Comparison of ENCODE assay signal across 20 mouse cellular contexts in the genomic region with DNA sequence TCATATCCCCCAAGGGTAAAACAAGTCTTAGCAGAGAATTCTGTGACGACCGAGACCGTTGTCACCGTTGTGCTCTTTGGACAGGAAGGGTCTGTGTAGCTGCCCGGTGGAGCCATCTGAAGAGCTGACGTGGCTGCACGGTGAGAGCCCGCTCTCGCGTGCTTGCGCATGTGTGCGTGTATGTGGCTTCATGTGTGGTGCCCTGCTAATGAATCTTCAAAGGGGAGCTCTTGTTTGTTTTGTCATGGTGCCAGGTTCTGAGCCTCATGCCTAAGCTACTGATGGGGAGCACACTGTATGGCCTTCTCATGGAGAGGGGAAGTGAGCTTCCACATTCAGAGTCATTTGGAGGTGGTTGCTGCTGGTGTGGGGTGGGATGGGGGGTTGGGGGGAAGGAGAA.
DNase-seq lines count a peak whose midpoint lies in the region; ATAC-seq and TF ChIP-seq lines count a peak whose summit lies in the region.
"Had no signal": no experiment of that assay in that cellular context is flagged by ENCODE, and none has a peak within 500 bp of the region (broad histone marks: within the 10 kb centered on the region; RNA-seq: fewer than 3 reads in every experiment).

No protein-coding gene starts in this region.

- ATAC-seq in heart, embryonic 11.5 days (replicated peaks; ENCODE audit: insufficient number of reproducible peaks, low FRiP score, low TSS enrichment) = 0 out of 2 replicates have a peak, but pooled peaks have one; percentile 8
- peak; percentile 59; the same call in 1 of the 2 replicates for ATAC-seq in lung, embryonic 16.5 days (ENCODE audit: low read depth)
- peak; percentile 30; the same call in 1 of the 2 replicates for ATAC-seq in liver, embryonic 16.5 days (ENCODE audit: low read depth)
- ATAC-seq: activated CD4-positive, CD25-positive, alpha-beta regulatory T cell, adult 4 months; midbrain, embryonic 16.5 days had no signal

- H3K4me2 ChIP-seq in heart, embryonic 11.5 days = no peak overlapping the region
- no peak overlapping the region for H3K4me2 ChIP-seq in lung, embryonic 16.5 days (ENCODE audit: low read depth, low read length)
- no peak overlapping the region for H3K4me2 ChIP-seq in liver, embryonic 16.5 days (ENCODE audit: low read depth, low read length)
- H3K4me2 ChIP-seq: heart, embryonic 15.5 days; neural tube, embryonic 15.5 days had no signal

- no peaks in the 10 kb centered on the region for H3K27me3 ChIP-seq in heart, embryonic 11.5 days (ENCODE audit: control insufficient read depth, insufficient read depth, low read length)
- H3K27me3 ChIP-seq in lung, embryonic 16.5 days (ENCODE audit: control insufficient read depth, insufficient read depth, low read depth, low read length) = no peaks in the 10 kb centered on the region
- no peaks in the 10 kb centered on the region for H3K27me3 ChIP-seq in liver, embryonic 16.5 days (ENCODE audit: control insufficient read depth, insufficient read depth, low read depth, low read length)
- H3K27me3 ChIP-seq: heart, embryonic 15.5 days; neural tube, embryonic 15.5 days had no signal

- H3K9ac ChIP-seq in heart, embryonic 11.5 days (ENCODE audit: low read depth, low read length) = no peak overlapping the region
- no peak overlapping the region for H3K9ac ChIP-seq in lung, embryonic 16.5 days (ENCODE audit: low read length)
- no peak overlapping the region for H3K9ac ChIP-seq in liver, embryonic 16.5 days (ENCODE audit: low read depth, low read length)
- H3K9ac ChIP-seq: heart, embryonic 15.5 days; neural tube, embryonic 15.5 days had no signal

- peaks cover 17% of the 10 kb centered on the region for H3K4me1 ChIP-seq in heart, embryonic 11.5 days (ENCODE audit: control insufficient read depth, insufficient read depth, low read length)
- H3K4me1 ChIP-seq in lung, embryonic 16.5 days (replicated peaks; ENCODE audit: control insufficient read depth, insufficient read depth, low read length) = peaks cover 30% of the 10 kb centered on the region
- no peaks in the 10 kb centered on the region; the same call in 1 of the 2 replicates for H3K4me1 ChIP-seq in lung, adult 2 months (ENCODE audit: control insufficient read depth, insufficient read depth, low read length)
- H3K4me1 ChIP-seq in liver, embryonic 16.5 days (ENCODE audit: control insufficient read depth, low read depth, low read length) = no peaks in the 10 kb centered on the region

- H3K27ac ChIP-seq in heart, embryonic 11.5 days (ENCODE audit: low read depth, low read length) = no peak overlapping the region
- peak overlapping the region; percentile 20; the same call in 1 of the 2 replicates for H3K27ac ChIP-seq in lung, embryonic 16.5 days (ENCODE audit: low read length)
- no peak overlapping the region for H3K27ac ChIP-seq in liver, embryonic 16.5 days (ENCODE audit: low read length)
- H3K27ac ChIP-seq: heart, embryonic 15.5 days; layer of hippocampus, adult 2 months; neural tube, embryonic 15.5 days had no signal

- no peak overlapping the region for H3K4me3 ChIP-seq in heart, embryonic 11.5 days (ENCODE audit: low read depth, low read length)
- H3K4me3 ChIP-seq in lung, embryonic 16.5 days (ENCODE audit: low read length) = no peak overlapping the region
- H3K4me3 ChIP-seq in lung, adult 2 months (replicated peaks; ENCODE audit: extremely low read depth, low read depth, low read length) = no peak overlapping the region
- no peak overlapping the region for H3K4me3 ChIP-seq in liver, embryonic 16.5 days (ENCODE audit: low read depth, low read length)
- H3K4me3 ChIP-seq: heart, embryonic 15.5 days; layer of hippocampus, adult 2 months; neural tube, embryonic 15.5 days had no signal

- H3K9me3 ChIP-seq in heart, embryonic 11.5 days (replicated peaks; ENCODE audit: control insufficient read depth, low read length) = no peaks in the 10 kb centered on the region
- H3K9me3 ChIP-seq in lung, embryonic 16.5 days (ENCODE audit: control insufficient read depth, low read length) = no peaks in the 10 kb centered on the region
- no peaks in the 10 kb centered on the region for H3K9me3 ChIP-seq in liver, embryonic 16.5 days (replicated peaks; ENCODE audit: control insufficient read depth, low read length)
- H3K9me3 ChIP-seq: heart, embryonic 15.5 days; neural tube, embryonic 15.5 days had no signal

- H3K36me3 ChIP-seq in heart, embryonic 11.5 days (ENCODE audit: control insufficient read depth, insufficient read depth, low read length) = no peaks in the 10 kb centered on the region
- no peaks in the 10 kb centered on the region for H3K36me3 ChIP-seq in lung, embryonic 16.5 days (ENCODE audit: control insufficient read depth, insufficient read depth, low read length)
- no peaks in the 10 kb centered on the region for H3K36me3 ChIP-seq in liver, embryonic 16.5 days (ENCODE audit: control insufficient read depth, insufficient read depth)
- H3K36me3 ChIP-seq: heart, embryonic 15.5 days; neural tube, embryonic 15.5 days had no signal

- TF ChIP-seq POLR2A in lung, adult 2 months (IDR thresholded peaks at IDR 0.05; ENCODE audit: borderline replicate concordance, extremely low read depth, low read depth, low read length) = no peak

- WGBS in heart, embryonic 11.5 days (ENCODE audit: insufficient replicate concordance) = 82% methylated on average over 12 of the region's 12 CpGs
- 52% methylated on average over 12 of the region's 12 CpGs for WGBS in lung, embryonic 16.5 days
- 72% methylated on average over 12 of the region's 12 CpGs for whole genome bisulfite sequencing in lung, adult 2 months
- WGBS in liver, embryonic 16.5 days (ENCODE audit: insufficient replicate concordance) = 73% methylated on average over 12 of the region's 12 CpGs

- no peak for TF ChIP-seq CTCF in lung, adult 2 months (IDR thresholded peaks at IDR 0.05; ENCODE audit: insufficient read depth, low read length)

- DNase-seq in heart, adult 8-10 months (ENCODE audit: low spot score) = no peak
- DNase-seq in lung, adult 2 months = no peak
- no peak for DNase-seq in kidney, postnatal 25 days
- DNase-seq in ovary, postnatal 14 days (ENCODE audit: low spot score) = no peak
- DNase-seq: cerebellum, adult 11-12 months; cerebellum, postnatal 14 days; gastrocnemius, postnatal 10 days; heart, adult 11 months; kidney, adult 2 months; kidney, postnatal 10 days; layer of hippocampus, postnatal 36 days; right cerebral cortex, postnatal 25 days had no signal

Comparison
In these comparisons a context has a peak if more than half of its experiments do, and no peak if none do; other contexts are left out.
1. ATAC-seq: peak in every context shown above with its lines; median percentile 59 in lung, embryonic 16.5 days; 30 in liver, embryonic 16.5 days; 8 in heart, embryonic 11.5 days.